Mouse (Mus musculus): Measurements from ENCODE around the gene Casz1. TPM values are rescaled to one million over a fixed set of nuclear protein-coding genes. Genes with fewer than 3 reads are reported as not detected.

Gene Casz1
- total RNA-seq, 1 experiment = 4.0 TPM

DNA sequence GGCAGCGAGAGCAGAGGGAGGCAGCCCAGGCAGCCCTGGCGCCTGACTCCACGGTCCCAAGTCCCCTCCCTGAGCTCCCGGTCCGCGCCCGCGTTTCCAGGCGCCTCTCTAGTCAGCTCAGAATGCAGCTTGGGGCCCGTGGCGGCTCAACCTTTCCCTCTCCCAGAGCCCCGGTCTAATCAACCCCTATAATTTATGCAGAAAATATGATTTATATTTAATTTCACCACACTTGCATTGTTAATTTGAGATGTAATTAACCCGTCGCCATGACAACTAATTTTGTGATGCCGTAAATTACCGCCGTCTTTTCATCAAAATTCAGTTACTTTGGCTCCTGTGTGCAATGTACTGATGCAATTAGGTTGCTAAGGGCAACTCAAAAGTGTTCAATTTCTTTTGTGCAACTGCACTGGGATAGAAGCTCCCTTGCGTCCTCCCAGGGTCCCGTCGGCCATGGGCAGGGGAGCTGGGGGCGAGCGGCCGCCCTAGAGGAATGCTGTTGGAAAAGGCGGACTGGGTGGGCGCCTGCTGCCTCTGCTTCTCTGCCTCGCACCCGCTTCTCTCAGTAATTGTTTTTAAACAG is 55.8 kb downstream of the Casz1 start:
- Histone ChIP-seq H3K9me3 (ENCODE audit: control insufficient read depth, insufficient read depth, low read depth, low read length) (no peaks in the 10 kb centered on the region), H3K27ac (ENCODE audit: insufficient read depth, low read depth, low read length, poor library complexity, severe bottlenecking) (no peak overlapping the region), H3K9ac (ENCODE audit: insufficient read depth, low read depth, low read length, poor library complexity, severe bottlenecking) (peak overlapping the region; percentile 54; the same call in 1 of the 2 replicates), H3K36me3 (ENCODE audit: control insufficient read depth, insufficient read depth, low read length, poor library complexity, severe bottlenecking) (no peaks in the 10 kb centered on the region; the same call in 1 of the 2 replicates), H3K4me3 (ENCODE audit: insufficient read depth in 1 of 2, low read depth in 1 of 2, low read length in 2 of 2, poor library complexity in 1 of 2, severe bottlenecking in 1 of 2) (peak overlapping the region; percentile 48 to 53), H3K4me1 (ENCODE audit: control insufficient read depth in 2 of 2, insufficient read depth in 2 of 2, low read length in 2 of 2, poor library complexity in 1 of 2) (peaks cover 3 to 27% of the 10 kb centered on the region in 2 experiments; a peak in 2 of 4 replicates)
- in situ Hi-C loops (cut with MboI; ENCODE audit: low sequenced_read_pairs in 2 of 2, unreplicated experiment in 2 of 2) = no loop called here
- DNase-seq (ENCODE audit: low read depth, low spot score) = no peak
- TF ChIP-seq ZNF384 (IDR thresholded peaks at IDR 0.05; ENCODE audit: low read depth, low read length) = no peak

DNA sequence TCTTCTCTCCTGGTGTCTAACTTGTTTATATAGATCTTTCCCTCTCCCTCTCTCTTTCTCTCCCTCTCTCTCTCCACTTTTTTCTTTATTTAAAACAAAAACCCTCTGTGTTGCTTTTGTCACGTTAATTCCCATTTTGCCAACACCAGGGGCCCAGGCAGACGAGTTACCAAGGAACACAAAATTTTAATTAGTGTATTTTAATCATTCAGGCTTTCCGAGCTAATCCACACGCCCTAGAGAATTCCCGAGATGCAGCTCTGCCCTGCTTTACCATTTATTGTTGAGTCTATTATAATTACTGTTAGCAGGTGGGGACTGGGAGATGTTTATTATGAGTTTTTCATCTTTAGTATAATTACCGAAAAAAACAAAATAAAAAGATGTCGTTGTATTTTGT is 56.4 kb downstream of the Casz1 start:
- Histone ChIP-seq H3K9ac (ENCODE audit: insufficient read depth, low read depth, low read length, poor library complexity, severe bottlenecking) (no peak overlapping the region), H3K4me3 (ENCODE audit: insufficient read depth in 1 of 2, low read depth in 1 of 2, low read length in 2 of 2, poor library complexity in 1 of 2, severe bottlenecking in 1 of 2) (peak overlapping the region; percentile 48 to 53; a peak in 3 of 4 replicates), H3K9me3 (ENCODE audit: control insufficient read depth, insufficient read depth, low read depth, low read length) (no peaks in the 10 kb centered on the region), H3K36me3 (ENCODE audit: control insufficient read depth, insufficient read depth, low read length, poor library complexity, severe bottlenecking) (no peaks in the 10 kb centered on the region; the same call in 1 of the 2 replicates), H3K27ac (ENCODE audit: insufficient read depth, low read depth, low read length, poor library complexity, severe bottlenecking) (no peak overlapping the region), H3K4me1 (ENCODE audit: control insufficient read depth in 2 of 2, insufficient read depth in 2 of 2, low read length in 2 of 2, poor library complexity in 1 of 2) (peaks cover 3 to 22% of the 10 kb centered on the region in 2 experiments; a peak in 2 of 4 replicates)
- DNase-seq (ENCODE audit: low read depth, low spot score) = no peak
- no peak for TF ChIP-seq CHD2 (IDR thresholded peaks at IDR 0.05; ENCODE audit: low read depth, low read length)
- TF ChIP-seq ZNF384 (IDR thresholded peaks at IDR 0.05; ENCODE audit: low read depth, low read length) = no peak
- TF ChIP-seq MAFK (IDR thresholded peaks at IDR 0.05; ENCODE audit: insufficient read depth, low read depth, low read length) = no peak
- TF ChIP-seq HCFC1 (IDR thresholded peaks at IDR 0.05; ENCODE audit: borderline replicate concordance, insufficient read depth, low read length) = no peak
- no peak for TF ChIP-seq ZC3H11A (IDR thresholded peaks at IDR 0.05; ENCODE audit: borderline replicate concordance, low read depth, low read length)
- in situ Hi-C loops (cut with MboI; ENCODE audit: low sequenced_read_pairs in 2 of 2, unreplicated experiment in 2 of 2) = no loop called here

DNA sequence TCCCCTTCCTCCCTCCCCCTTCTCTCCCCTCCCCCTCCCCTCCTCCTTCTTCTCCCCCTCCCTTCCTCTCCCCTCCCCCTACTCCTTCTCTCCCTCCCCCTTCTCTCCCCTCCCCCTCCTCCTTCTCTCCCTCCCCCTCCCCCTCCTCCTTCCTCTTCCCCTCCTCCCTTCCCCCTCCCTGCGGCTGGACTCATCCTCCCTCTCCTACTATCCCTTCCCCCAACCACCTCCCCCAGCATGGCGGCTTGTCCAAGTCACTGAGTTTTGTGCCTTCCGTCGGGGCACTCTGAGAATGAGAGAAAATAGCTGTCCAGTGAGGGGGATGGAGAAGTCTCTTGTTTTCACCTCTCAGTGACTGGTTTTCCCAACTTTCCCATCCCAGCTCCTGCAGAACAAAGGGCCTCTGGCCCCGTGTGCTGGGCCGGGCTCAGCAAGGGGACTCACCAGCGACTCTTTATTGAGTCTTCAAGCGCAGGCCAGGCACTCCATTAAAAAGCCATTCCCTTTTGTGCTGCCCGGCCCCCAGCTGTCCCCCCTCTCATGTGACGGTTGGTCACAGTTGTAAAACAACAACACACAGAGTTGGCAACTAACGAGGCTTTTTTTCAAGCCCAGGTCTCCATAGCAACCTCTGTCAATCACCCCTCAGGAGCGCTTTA is 62.7 kb downstream of the Casz1 start:
- no peaks in the 10 kb centered on the region for H3K36me3 ChIP-seq (ENCODE audit: control insufficient read depth, insufficient read depth, low read length, poor library complexity, severe bottlenecking)
- H3K27ac ChIP-seq (ENCODE audit: insufficient read depth, low read depth, low read length, poor library complexity, severe bottlenecking) = peak overlapping the region; percentile 84
- TF ChIP-seq ZNF384 (IDR thresholded peaks at IDR 0.05; ENCODE audit: low read depth, low read length) (0 out of 2 replicates have a peak, but pooled peaks have one; percentile 29), HCFC1 (IDR thresholded peaks at IDR 0.05; ENCODE audit: borderline replicate concordance, insufficient read depth, low read length) (no peak)
- in situ Hi-C loops (cut with MboI; ENCODE audit: low sequenced_read_pairs in 2 of 2, unreplicated experiment in 2 of 2) = no loop called here
- peaks cover 2 to 12% of the 10 kb centered on the region in 2 experiments; a peak in 2 of 4 replicates for H3K4me1 ChIP-seq (ENCODE audit: control insufficient read depth in 2 of 2, insufficient read depth in 2 of 2, low read length in 2 of 2, poor library complexity in 1 of 2)
- no peaks in the 10 kb centered on the region for H3K9me3 ChIP-seq (ENCODE audit: control insufficient read depth, insufficient read depth, low read depth, low read length)
- peak overlapping the region; percentile 75 for H3K9ac ChIP-seq (ENCODE audit: insufficient read depth, low read depth, low read length, poor library complexity, severe bottlenecking)
- H3K4me3 ChIP-seq (ENCODE audit: insufficient read depth in 1 of 2, low read depth in 1 of 2, low read length in 2 of 2, poor library complexity in 1 of 2, severe bottlenecking in 1 of 2) = peak overlapping the region; percentile 5 to 46
- DNase-seq (ENCODE audit: low read depth, low spot score) = no peak

DNA sequence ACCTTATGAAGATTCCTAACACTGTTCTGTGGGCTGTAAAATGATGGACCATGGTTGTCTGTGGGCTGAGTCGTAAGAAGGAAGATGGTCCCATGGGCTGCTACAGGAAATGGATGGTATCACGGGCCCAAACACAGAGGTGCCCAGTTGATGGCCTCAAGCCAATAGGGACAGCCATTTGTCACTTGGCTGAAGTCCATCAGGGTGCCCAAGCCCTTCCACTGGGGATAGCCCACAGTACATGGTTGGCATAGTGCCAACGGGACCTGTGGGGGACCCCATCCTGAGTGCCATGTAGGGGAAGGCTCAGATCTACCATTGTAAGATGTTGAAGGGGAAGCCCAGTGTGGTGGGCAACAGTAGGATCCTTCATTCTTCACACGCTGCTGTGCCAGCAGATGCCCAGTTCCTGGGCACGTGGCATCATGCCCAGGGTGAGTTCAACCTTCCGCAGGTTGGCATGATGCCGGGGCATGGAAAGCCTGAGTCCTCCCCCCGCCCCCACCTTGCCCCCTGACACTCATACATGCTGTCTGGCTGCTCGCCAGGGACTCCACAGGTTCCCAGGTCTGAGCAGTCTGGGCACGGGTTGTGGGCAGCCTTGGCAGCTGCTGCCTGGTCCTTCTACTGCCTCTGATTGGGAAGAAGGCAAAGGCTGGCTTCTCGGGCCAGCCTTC is 63.6 kb downstream of the Casz1 start:
- Histone ChIP-seq H3K4me1 (ENCODE audit: control insufficient read depth in 2 of 2, insufficient read depth in 2 of 2, low read length in 2 of 2, poor library complexity in 1 of 2) (peaks cover 4 to 18% of the 10 kb centered on the region in 2 experiments; a peak in 2 of 4 replicates), H3K36me3 (ENCODE audit: control insufficient read depth, insufficient read depth, low read length, poor library complexity, severe bottlenecking) (no peaks in the 10 kb centered on the region), H3K27ac (ENCODE audit: insufficient read depth, low read depth, low read length, poor library complexity, severe bottlenecking) (no peak overlapping the region), H3K4me3 (ENCODE audit: insufficient read depth in 1 of 2, low read depth in 1 of 2, low read length in 2 of 2, poor library complexity in 1 of 2, severe bottlenecking in 1 of 2) (no peak overlapping the region), H3K9ac (ENCODE audit: insufficient read depth, low read depth, low read length, poor library complexity, severe bottlenecking) (no peak overlapping the region), H3K9me3 (ENCODE audit: control insufficient read depth, insufficient read depth, low read depth, low read length) (no peaks in the 10 kb centered on the region)
- TF ChIP-seq CHD2 (IDR thresholded peaks at IDR 0.05; ENCODE audit: low read depth, low read length) (no peak), ZC3H11A (IDR thresholded peaks at IDR 0.05; ENCODE audit: borderline replicate concordance, low read depth, low read length) (no peak), MAFK (IDR thresholded peaks at IDR 0.05; ENCODE audit: insufficient read depth, low read depth, low read length) (no peak), HCFC1 (IDR thresholded peaks at IDR 0.05; ENCODE audit: borderline replicate concordance, insufficient read depth, low read length) (no peak), ZNF384 (IDR thresholded peaks at IDR 0.05; ENCODE audit: low read depth, low read length) (no peak)
- DNase-seq (ENCODE audit: low read depth, low spot score) = no peak
- in situ Hi-C loops (cut with MboI; ENCODE audit: low sequenced_read_pairs in 2 of 2, unreplicated experiment in 2 of 2) = no loop called here

All from ES-E14 (cell line).